Mouse (Mus musculus): Measurements from ENCODE around the gene Ank2.

GRCm38 (mm10) chr3:127126220-127126619 lies 372.9 kb downstream of the Ank2 start:
- TF ChIP-seq TAL1 (IDR thresholded peaks at IDR 0.05; ENCODE audit: low read length) (no peak), GATA1 (IDR thresholded peaks at IDR 0.05; ENCODE audit: low read length) (no peak)
